Mouse (Mus musculus) cerebellum, adult 11 months (tissue): ENCODE results near the gene Mybpc3.

ENCODE experiments used
- DNase-seq: peaks from one replicate; pipeline ENCODE4 v3.0.0; 2022

Mybpc3 gene

GRCm38 (mm10) chr2:91117585-91118275 is at the start of gene Mybpc3:
Mybpc3 (plus strand) TSS chr2:91118144.
- DNase-seq, result no peak

GRCm38 (mm10) chr2:91068162-91068871 is 49.6 kb upstream of the Mybpc3 start:
- no peak for DNase-seq

- DNase-seq, result peak; percentile 30
Observed at GRCm38 (mm10) chr2:91068872-91069165, 49.1 kb upstream of the Mybpc3 start.

GRCm38 (mm10) chr2:91069306-91070000 is 48.5 kb upstream of the Mybpc3 start:
- DNase-seq, result no peak

GRCm38 (mm10) chr2:91070076-91070800 is 47.7 kb upstream of the Mybpc3 start, which contains the start of gene Slc39a13:
Slc39a13 (minus strand) TSS chr2:91070417.
- peak; percentile 96 for DNase-seq

GRCm38 (mm10) chr2:91071059-91071458 is 46.9 kb upstream of the Mybpc3 start:
- DNase-seq, result peak; percentile 31

- no peak for DNase-seq
Observed at GRCm38 (mm10) chr2:91072092-91072491, 45.9 kb upstream of the Mybpc3 start.

GRCm38 (mm10) chr2:91077957-91078313 is 40.0 kb upstream of the Mybpc3 start:
- no peak for DNase-seq

- no peak for DNase-seq
Observed at GRCm38 (mm10) chr2:91078314-91079025, 39.5 kb upstream of the Mybpc3 start.

GRCm38 (mm10) chr2:91079026-91079384 is 38.9 kb upstream of the Mybpc3 start:
- DNase-seq, result no peak

GRCm38 (mm10) chr2:91080784-91081513 is 37.0 kb upstream of the Mybpc3 start:
- no peak for DNase-seq

- no peak for DNase-seq
Observed at GRCm38 (mm10) chr2:91081775-91082695, 35.9 kb upstream of the Mybpc3 start, which contains the start of gene Spi1. Spi1 (plus strand) TSS chr2:91082390.

GRCm38 (mm10) chr2:91082844-91083243 is 35.1 kb upstream of the Mybpc3 start:
- no peak for DNase-seq

- no peak for DNase-seq
Observed at GRCm38 (mm10) chr2:91083366-91083940, 34.5 kb upstream of the Mybpc3 start.

- no peak for DNase-seq
Observed at GRCm38 (mm10) chr2:91084179-91084820, 33.6 kb upstream of the Mybpc3 start.

- DNase-seq, result no peak
Observed at GRCm38 (mm10) chr2:91085494-91086391, 32.2 kb upstream of the Mybpc3 start.

GRCm38 (mm10) chr2:91086392-91087237 is 31.3 kb upstream of the Mybpc3 start:
- DNase-seq, result no peak

GRCm38 (mm10) chr2:91087453-91087852 is 30.5 kb upstream of the Mybpc3 start:
- no peak for DNase-seq
